Mouse (Mus musculus) liver, embryonic 11.5 days (tissue): ENCODE data around the gene Muc3a. TPM values are rescaled to one million over a fixed set of nuclear protein-coding genes. Genes with fewer than 3 reads are reported as not detected.

Source experiments
- ATAC-seq: fragments of 200-750 bp; cut with Nextera tagmentation; replicated peaks from 2 replicates; pipeline ENCODE4 v1.8.0; 2017; ENCODE audit warnings: moderate number of reproducible peaks, mild to moderate bottlenecking, moderate TSS enrichment, moderate library complexity; ENCODE audit not compliant: low FRiP score
- DNase-seq: peaks from one replicate; pipeline ENCODE4 v3.0.0-alpha.2; 2017; ENCODE audit warnings: low spot score
- H3K27ac ChIP-seq: fragments of 300-500 bp; sonication (generic); 2 replicates; pipeline ENCODE4 v1.5.1; 2014; ENCODE audit warnings: mild to moderate bottlenecking, low read depth, low read length, control low read depth
- H3K27me3 ChIP-seq: fragments of 300-500 bp; sonication (generic); replicated peaks from 2 replicates; pipeline ENCODE4 v1.6.1; 2014; ENCODE audit warnings: low read length, mixed read lengths; ENCODE audit not compliant: control insufficient read depth, insufficient read depth
- H3K36me3 ChIP-seq: fragments of 300-500 bp; sonication (generic); 2 replicates; pipeline ENCODE4 v1.6.1; 2014; ENCODE audit warnings: mild to moderate bottlenecking, low read length, moderate library complexity, mixed read lengths; ENCODE audit not compliant: control insufficient read depth, insufficient read depth
- H3K4me1 ChIP-seq: fragments of 300-500 bp; sonication (generic); replicated peaks from 2 replicates; pipeline ENCODE4 v1.6.1; 2014; ENCODE audit warnings: low read length, mixed read lengths; ENCODE audit not compliant: control insufficient read depth, insufficient read depth
- H3K4me2 ChIP-seq: fragments of 300-500 bp; sonication (generic); 2 replicates; pipeline ENCODE4 v1.6.1; 2014; ENCODE audit warnings: mild to moderate bottlenecking, control low read depth, moderate library complexity
- H3K4me3 ChIP-seq: fragments of 300-500 bp; sonication (generic); 2 replicates; pipeline ENCODE4 v1.5.1; 2014; ENCODE audit warnings: low read depth, low read length, control low read depth
- H3K9ac ChIP-seq: fragments of 300-500 bp; sonication (generic); 2 replicates; pipeline ENCODE4 v1.6.1; 2014; ENCODE audit warnings: low read depth, low read length, control low read depth
- H3K9me3 ChIP-seq: fragments of 300-500 bp; sonication (generic); 2 replicates; pipeline ENCODE4 v1.6.1; 2016; ENCODE audit warnings: low read length, inconsistent platforms, mixed read lengths; ENCODE audit not compliant: control insufficient read depth
- WGBS: fragments of 180-500 bp; shearing (Covaris S2); extraction: QIAGEN DNeasy Blood & Tissue Kit; methylation state at CpG from one replicate; pipeline ENCODE4 v1.1.7; 2014; 5-methylcytosine and 5-hydroxymethylcytosine counted together
- polyA plus RNA-seq: library from polyadenylated mRNA; unstranded; fragments of >200 nt; fragmentation: Nextera tagmentation; extraction: Ambion mirVana; gene quantifications from 2 replicates; pipeline ENCODE4 v1.2.1, GENCODE M21; 2014

Gene Muc3a
- polyA plus RNA-seq, 1 experiment from 2014 or later = not detected

DNA sequence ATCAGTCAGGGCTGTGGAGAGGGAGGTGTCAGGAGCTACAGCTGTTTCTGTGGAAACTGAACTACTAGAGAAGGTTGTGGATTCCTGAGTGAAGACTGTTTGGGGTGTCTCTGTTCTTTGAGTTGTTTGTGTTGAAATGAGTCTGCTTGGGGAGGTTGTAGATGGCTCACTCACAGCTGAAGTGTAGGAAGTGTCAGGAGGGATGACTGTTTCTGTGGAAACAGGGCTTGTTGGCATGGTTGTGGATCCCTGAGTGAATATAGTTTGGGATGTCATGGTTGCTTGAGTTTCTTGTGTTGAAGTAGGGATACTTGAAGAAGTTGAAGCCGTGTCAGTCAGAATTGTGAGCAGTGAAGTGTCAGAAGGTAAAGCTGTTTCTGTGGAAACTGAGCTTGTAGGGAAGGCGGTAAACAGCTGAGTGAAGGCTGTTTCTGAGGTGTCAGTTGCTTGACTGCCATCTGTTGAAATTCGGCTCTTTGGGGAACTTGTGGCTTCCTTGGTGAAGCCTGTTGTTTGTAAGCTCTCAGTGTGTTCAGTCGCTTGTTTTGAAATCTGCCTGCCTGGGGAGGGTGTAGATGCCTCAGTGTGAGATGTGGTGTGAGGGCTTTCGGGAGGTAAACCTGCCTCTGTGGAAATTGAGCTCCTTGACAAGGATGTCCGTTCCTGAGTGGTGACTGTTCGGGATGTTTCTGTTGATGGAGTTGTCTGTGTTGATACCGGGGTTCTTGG lies 32.4 kb downstream of the Muc3a start:
- H3K27ac ChIP-seq = no peak overlapping the region
- peaks cover 3% of the 10 kb centered on the region; the same call in 1 of the 2 replicates for H3K27me3 ChIP-seq
- no peak overlapping the region for H3K4me3 ChIP-seq
- WGBS = 59% methylated on average over 8 of the region's 8 CpGs
- no peak overlapping the region for H3K9ac ChIP-seq
- no peaks in the 10 kb centered on the region for H3K9me3 ChIP-seq
- ATAC-seq (no peak), DNase-seq (no peak)
- H3K4me1 ChIP-seq = no peaks in the 10 kb centered on the region
- no peak overlapping the region for H3K4me2 ChIP-seq
- no peaks in the 10 kb centered on the region for H3K36me3 ChIP-seq

- H3K4me2 ChIP-seq = no peak overlapping the region
- no peaks in the 10 kb centered on the region for H3K4me1 ChIP-seq
- H3K4me3 ChIP-seq = no peak overlapping the region
- H3K9ac ChIP-seq = no peak overlapping the region
- H3K9me3 ChIP-seq = no peaks in the 10 kb centered on the region
- peaks cover 5% of the 10 kb centered on the region for H3K27me3 ChIP-seq
- no peak for DNase-seq
- no peaks in the 10 kb centered on the region for H3K36me3 ChIP-seq
- WGBS = 67% methylated on average over 6 of the region's 6 CpGs
- no peak for ATAC-seq
- H3K27ac ChIP-seq = no peak overlapping the region
Measured at GRCm38 (mm10) chr5:137173967-137174366, 38.2 kb downstream of the Muc3a start.

GRCm38 (mm10) chr5:137172591-137172990 lies 39.6 kb downstream of the Muc3a start:
- Histone ChIP-seq H3K27me3 (peaks cover 5% of the 10 kb centered on the region), H3K4me3 (no peak overlapping the region), H3K4me2 (no peak overlapping the region), H3K9me3 (no peaks in the 10 kb centered on the region), H3K27ac (no peak overlapping the region), H3K4me1 (no peaks in the 10 kb centered on the region), H3K36me3 (no peaks in the 10 kb centered on the region), H3K9ac (no peak overlapping the region)
- DNase-seq (no peak), ATAC-seq (no peak)
- 7% methylated on average over 1 of the region's 1 CpGs for WGBS

DNA sequence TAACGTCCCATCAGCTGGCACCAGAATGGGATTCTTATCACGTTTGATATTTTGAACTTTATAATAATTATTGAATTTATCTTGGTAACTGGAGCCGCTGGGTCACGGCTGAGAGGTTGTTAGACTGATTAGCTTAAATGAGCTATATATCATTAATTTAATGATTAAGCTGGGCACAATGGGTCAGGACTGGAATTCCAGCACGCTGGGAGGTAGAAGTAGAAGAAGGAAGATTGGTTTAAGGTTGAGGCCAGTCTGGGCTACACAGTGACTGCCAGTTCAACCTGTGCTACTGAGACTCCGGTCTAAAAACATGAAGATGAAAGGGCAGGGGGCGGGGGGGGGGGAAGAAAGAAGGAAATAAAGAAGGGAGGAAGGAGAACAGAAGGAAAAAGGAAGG lies 40.7 kb downstream of the Muc3a start:
- Histone ChIP-seq H3K4me3 (no peak overlapping the region), H3K36me3 (no peaks in the 10 kb centered on the region), H3K4me2 (no peak overlapping the region), H3K27ac (no peak overlapping the region), H3K4me1 (no peaks in the 10 kb centered on the region), H3K27me3 (peaks cover 5% of the 10 kb centered on the region), H3K9me3 (no peaks in the 10 kb centered on the region), H3K9ac (no peak overlapping the region)
- 65% methylated on average over 7 of the region's 7 CpGs for WGBS
- DNase-seq (no peak), ATAC-seq (no peak)

DNA sequence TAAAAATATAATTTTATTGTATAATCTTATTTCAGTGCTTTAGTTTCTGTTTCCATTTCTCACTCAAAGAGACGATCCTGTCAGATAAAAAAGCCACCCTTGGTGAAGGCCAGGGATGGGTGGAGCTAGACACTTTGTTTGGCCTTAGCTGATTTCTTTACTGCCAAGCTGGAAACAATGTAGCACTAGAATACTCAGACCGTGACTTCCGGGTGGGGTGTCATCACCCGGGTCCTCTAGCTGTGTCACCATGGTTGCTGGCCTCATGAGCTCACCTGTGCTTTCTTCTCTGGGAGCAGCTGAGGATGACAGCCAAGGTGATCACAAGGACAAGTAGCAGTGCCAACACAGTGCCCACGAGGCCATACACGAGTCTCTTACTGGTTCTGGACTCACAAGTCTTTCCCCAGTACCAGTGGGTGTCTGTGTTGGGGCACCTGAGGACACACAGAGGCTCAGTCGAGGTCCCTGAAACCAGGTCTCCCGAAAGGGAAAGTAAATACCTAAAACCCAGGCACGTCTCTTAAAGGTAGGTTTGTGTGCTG lies 41.3 kb downstream of the Muc3a start:
- Histone ChIP-seq H3K4me1 (no peaks in the 10 kb centered on the region), H3K27ac (no peak overlapping the region), H3K9me3 (no peaks in the 10 kb centered on the region), H3K4me2 (no peak overlapping the region), H3K27me3 (peaks cover 5% of the 10 kb centered on the region), H3K9ac (no peak overlapping the region), H3K36me3 (no peaks in the 10 kb centered on the region), H3K4me3 (no peak overlapping the region)
- ATAC-seq (no peak), DNase-seq (no peak)
- WGBS = 73% methylated on average over 9 of the region's 9 CpGs

DNA sequence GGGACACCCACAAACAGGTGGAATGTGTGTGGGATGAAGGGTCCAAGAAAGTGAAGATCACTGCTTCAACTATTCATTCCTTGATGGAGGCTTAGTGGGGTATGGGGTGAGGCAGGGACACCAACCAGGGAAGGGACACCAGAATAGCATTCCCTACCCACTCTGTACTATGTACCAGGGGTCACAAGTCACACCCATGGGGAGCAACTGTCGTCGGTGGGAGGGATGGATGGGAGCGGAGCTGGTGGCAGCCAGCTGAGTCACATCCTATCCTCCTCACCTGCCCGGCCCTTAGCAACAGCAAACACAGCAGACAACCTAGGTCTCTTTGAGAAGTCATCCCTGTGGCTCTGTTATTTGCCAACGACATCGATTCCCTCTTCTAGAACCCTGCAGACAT lies 44.6 kb downstream of the Muc3a start:
- Histone ChIP-seq H3K4me1 (no peaks in the 10 kb centered on the region), H3K36me3 (no peaks in the 10 kb centered on the region), H3K9ac (no peak overlapping the region), H3K4me3 (no peak overlapping the region), H3K27me3 (peaks cover 5% of the 10 kb centered on the region), H3K4me2 (no peak overlapping the region), H3K27ac (no peak overlapping the region), H3K9me3 (no peaks in the 10 kb centered on the region)
- WGBS = 53% methylated on average over 6 of the region's 6 CpGs
- DNase-seq (no peak), ATAC-seq (no peak)

- Histone ChIP-seq H3K36me3 (no peaks in the 10 kb centered on the region), H3K4me3 (no peak overlapping the region), H3K4me1 (no peaks in the 10 kb centered on the region), H3K9ac (no peak overlapping the region), H3K4me2 (no peak overlapping the region), H3K27me3 (no peaks in the 10 kb centered on the region), H3K27ac (no peak overlapping the region), H3K9me3 (no peaks in the 10 kb centered on the region)
- ATAC-seq (no peak), DNase-seq (no peak)
- 57% methylated on average over 9 of the region's 9 CpGs for WGBS
Measured at GRCm38 (mm10) chr5:137166012-137166411, 46.2 kb downstream of the Muc3a start.

DNA sequence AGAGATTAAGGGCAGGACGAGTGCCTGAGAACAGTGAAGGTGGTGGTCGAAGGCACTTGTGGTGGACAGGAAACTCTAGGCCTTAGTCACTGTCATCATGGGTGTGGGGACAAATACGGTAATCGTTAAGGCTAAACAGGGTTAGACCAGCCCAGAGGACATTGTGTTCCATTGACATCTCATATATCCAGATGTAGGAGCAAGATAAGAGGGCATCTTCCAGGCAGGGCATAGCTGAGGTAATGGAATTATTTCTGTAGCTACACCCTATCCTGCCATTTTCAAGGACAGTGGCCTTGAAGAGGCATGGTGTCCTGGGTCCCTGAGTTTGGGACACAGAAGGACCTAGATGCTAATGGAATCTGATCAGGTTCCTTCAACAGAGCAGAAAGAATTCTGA lies 50.3 kb downstream of the Muc3a start:
- H3K9ac ChIP-seq = no peak overlapping the region
- 59% methylated on average over 4 of the region's 4 CpGs for WGBS
- H3K27ac ChIP-seq = no peak overlapping the region
- no peaks in the 10 kb centered on the region for H3K36me3 ChIP-seq
- ATAC-seq = no peak
- no peaks in the 10 kb centered on the region for H3K4me1 ChIP-seq
- no peak overlapping the region for H3K4me3 ChIP-seq
- DNase-seq = no peak
- H3K27me3 ChIP-seq = no peaks in the 10 kb centered on the region
- H3K9me3 ChIP-seq = 0 out of 2 replicates have a peak, but pooled peaks cover 2% of the 10 kb centered on the region
- no peak overlapping the region for H3K4me2 ChIP-seq

DNA sequence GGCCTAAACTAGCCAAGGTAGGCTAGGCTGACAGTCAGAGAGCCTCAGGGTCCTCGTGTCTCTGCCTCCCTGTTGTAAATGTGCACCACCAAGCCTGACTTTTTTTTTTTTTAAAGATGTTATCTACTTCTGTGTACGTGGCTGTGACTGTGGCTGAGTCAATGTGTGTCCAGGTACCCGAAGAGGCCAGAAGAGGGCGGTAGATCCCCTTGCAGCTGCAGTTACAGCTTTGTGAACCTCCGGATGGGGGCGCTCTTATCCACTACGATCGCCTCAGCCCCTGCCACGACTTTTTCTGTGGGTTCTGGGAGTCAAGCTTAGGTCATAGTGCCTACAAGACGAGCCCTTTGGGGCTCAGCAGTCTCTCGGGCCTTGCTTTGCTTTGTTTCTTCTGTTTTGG lies 52.7 kb downstream of the Muc3a start:
- no peak overlapping the region for H3K4me2 ChIP-seq
- no peak overlapping the region for H3K27ac ChIP-seq
- 24% methylated on average over 11 of the region's 11 CpGs for WGBS
- DNase-seq (peak; percentile 40), ATAC-seq (no peak)
- H3K9ac ChIP-seq = no peak overlapping the region
- H3K4me1 ChIP-seq = no peaks in the 10 kb centered on the region
- no peaks in the 10 kb centered on the region for H3K27me3 ChIP-seq
- H3K4me3 ChIP-seq = no peak overlapping the region
- no peaks in the 10 kb centered on the region for H3K36me3 ChIP-seq
- H3K9me3 ChIP-seq = 0 out of 2 replicates have a peak, but pooled peaks cover 2% of the 10 kb centered on the region
